Mouse (Mus musculus): ENCODE data around the gene Nup107.

Nup107 gene

DNA sequence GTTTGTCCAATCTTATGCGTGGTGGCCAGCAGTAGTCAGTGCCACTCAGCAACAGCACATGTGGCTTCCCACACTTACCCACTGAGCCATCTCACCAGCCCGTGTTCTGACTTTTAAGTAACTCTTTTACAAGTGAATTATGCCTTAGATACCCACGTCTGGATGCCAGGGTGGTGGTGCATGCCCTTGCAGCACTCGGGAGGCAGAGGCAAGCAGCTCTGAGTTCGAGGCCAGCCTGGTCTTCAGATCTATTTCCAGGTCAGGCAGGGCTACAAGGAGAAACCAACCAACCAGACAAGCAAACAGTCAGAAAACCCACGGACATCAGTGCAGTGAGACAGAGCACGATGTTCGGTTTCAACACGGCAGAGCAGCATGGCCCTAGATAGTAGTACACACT, 9.4 kb upstream of the Nup107 start:
- no peak for DNase-seq

DNA sequence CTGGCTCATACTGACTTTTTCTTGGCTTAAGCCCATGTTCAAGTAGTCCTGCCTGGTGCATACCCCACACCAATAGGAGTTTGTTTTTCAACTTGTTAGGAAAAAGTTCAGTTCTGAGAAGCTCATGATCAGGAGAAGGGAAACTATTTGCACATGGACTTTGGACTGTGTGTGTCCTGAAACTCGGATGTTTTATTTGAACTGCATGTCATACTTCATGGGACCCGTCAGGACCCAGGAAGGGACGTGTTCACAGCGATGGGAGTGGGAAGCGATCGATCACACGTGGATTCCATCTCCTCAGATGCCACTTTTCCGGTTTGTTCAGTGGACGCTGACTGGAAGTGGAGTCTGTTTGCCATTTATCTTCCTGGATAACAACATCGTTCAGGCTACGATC, 7.3 kb upstream of the Nup107 start:
- no peak for DNase-seq

DNA sequence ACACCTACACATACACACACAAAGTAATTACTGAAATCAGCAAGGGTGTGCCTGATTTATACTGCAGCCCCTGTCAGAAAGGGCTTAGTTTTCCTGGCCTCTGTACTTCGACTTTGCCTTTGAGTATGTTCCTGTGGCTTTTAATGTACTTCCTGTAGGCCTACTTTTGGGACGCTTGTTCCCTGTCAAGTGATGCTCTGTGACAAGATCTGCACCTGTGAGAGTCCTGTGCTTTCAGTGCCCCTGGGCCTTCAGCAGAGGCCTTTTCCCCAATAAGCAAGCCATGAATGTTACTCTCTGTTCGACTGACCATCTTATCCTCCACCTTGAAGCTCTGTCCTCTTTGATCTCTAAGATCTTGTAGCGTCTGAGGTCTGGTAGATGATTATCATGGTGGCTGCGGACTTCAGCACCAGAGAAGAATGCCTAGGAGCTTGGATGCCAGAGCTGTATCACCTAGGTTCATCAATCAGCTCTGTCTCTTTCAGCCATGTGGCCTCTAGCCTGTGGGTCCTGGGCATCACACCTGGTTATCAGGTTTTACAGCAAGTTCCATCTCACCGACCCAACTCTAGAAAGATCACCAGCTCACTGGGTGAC, 6.0 kb upstream of the Nup107 start:
- DNase-seq: no peak

DNA sequence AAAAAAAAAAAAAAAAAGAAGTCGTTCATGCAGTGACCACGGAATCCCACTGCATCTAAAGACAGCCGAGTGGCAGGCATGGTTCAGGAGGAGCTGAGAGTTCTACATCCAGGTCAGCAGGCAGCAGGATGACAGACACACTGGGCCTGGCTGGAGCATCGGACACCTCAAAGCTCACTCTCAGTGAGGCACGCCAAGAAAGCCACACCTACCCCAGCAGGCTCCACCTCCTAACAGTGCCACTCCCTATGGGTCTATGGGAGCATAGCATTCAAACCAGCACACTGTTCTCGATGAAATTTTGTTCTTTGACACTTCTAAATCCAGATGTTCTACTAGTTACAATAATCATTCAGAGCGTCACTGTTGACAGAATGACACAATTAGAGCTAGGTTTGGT, 5.2 kb upstream of the Nup107 start:
- DNase-seq: no peak

DNA sequence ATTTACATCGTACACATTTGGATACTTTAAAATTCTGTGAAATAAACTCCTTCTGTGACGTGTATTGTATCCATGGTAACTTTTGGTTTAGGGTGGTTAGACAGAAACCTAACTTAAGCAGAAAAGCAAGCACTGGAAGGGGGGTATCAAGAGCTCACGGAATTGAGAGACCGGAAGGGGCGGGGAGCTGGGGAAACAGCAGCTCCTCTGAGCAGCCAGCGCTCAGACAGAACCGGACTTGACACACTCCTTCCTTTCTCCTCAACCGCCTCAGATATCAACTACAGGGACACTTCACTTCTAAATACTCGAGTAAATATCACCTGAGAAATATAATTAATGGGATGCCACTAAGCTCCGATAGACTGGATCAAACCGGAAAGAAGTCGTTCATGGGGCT, 4.6 kb upstream of the Nup107 start:
- no peak for DNase-seq

DNA sequence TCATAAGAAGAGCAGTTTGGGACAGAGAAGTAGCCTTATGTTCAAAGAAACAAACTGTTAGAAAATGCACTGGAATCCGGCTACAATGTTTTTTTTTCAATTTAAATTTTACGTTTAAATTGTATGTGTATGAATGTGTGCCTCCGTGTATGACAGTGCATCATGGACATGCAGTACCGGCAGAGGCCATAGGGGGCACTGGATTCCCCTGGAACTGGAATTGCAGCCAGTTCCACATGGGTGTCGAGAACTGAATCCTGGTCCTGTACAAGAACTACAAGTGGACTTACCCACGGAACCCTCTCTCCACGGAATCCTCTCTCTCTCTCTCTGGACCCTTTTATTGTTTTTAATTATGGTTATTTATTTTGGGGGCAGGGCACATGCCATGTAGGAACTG, 3.7 kb upstream of the Nup107 start:
- DNase-seq: no peak

DNA sequence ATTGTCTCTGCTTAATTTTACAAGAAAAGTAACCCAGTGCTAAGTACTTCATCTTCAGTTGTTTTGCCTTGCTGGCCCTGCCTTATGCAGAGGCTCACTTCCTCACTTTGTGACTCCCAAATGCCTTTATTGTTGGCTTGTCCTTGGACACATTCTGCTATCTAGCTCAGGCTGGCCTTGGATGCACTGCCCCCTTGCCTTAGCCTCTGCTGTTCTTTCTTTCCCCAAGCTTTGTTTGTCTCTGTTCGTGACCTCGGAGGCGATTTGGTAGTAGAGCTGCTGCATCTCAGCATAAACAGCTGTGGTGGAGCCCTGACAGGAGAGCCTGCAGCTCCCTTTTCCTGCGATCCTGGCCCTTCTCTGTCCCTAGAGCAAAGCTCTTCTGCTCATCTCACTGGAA, 2.7 kb upstream of the Nup107 start:
- DNase-seq: no peak

DNA sequence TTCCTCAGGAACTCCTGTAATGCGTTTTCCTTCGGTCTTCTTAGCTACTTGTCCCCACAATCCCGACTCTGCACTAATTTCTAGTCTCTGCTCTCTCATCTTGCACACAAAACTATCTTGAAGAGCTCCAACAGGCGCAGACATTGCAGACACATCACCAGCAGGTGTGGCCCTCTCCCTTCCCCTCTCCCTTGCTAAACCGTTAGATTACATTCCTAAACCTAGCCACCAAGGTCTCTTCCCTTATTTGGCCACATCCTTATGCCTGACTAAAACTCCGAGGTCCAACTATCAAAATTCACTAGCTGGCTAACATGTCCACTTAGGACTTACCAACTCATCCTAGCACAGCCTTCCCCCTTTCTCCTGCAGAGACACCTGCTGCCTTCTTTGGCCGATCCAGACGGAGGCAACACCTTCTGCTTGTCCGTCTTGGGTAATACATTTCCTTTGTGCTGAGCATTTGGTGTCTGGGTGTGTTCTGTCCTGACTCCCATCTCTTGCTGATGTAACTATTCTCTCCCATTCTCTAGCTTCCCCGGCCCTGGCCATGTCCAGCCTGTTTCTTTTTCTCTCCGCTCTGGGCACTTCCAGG, 1.0 kb upstream of the Nup107 start:
- DNase-seq: no peak

DNA sequence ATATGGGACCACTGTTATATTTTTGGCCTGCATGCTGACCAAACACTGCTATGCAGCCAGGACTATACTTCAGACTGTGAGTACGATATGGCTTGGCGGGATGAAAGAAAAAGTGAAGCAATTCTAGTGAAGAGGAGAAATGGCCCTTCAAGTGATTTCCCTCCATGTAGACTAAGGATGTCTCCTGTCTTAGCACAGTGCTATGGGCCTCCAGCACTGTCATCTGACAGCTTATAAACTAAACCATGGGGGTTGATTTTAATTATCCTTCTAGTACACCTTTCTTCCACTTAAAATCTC, 1.4 kb downstream of the Nup107 start:
- DNase-seq: no peak

DNA sequence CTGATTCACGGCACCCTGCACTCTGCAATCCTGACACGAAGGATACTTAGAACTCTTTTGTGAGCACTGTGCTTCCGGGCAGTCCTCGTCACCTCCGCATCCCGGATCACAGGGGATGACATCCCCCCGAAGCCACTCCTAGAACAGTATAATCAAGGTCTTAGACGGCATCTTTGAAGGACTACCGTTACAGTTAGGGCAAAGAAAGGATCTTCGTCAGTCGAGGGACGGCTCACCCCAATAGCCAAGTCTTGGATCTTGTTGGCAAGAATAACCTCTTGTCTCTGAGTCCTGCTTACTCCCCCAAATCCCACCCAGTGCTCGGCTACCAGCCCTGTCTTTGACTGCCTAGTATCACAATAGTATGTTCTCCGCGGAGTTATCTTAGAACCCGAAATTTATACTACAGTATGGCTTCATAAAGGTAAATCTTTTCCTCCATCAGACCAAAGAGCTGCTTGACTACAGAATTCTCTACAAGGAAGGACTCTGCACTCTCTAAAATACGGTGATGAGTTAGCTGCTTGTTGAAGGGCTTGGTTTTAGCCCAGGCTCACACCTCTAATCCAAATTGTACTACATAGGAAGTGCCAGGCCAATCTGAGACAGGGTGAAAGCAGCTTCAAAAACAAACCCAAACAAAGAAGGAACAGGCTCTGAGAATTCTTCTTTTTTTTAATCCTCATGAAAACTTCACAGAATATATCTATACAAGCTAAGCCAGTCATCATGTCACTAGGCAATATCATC, 1.9 kb downstream of the Nup107 start:
- no peak for DNase-seq

DNA sequence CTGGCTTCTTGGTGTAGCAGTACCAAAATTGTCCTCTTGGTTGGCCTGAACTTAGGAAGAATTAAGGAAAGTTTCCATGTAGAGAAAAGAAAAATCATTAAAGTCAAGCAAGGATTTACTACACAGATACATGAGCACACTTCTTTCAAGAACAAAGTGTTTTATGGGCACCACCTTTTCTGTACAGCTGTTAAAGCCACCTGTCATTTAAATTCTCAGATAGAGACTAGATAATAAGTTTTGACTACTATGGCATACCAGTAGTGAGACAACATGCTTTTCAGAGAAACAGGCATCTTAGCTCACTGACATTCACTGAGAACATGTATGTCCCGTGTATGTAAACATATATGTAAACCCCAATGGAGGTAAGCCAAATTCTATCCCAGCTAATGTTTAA, 2.5 kb downstream of the Nup107 start:
- DNase-seq: no peak

DNA sequence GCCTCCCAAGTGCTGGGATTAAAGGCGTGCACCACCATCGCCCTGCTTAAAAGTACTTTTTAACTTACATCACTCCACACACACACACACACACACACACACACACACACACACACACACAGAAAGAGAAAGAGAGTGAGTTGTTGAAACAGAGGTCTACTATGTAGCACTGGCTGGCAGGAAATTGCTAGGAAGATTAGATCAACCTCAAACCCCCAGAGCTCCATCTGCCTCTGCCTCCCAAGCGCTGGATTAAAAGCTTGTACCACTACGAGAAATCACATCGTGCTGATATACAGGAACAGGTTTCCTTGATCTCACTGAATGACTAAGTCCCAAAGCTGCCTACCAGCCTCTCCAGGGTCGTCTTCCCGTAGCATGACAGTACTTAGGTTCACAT, 7.9 kb downstream of the Nup107 start:
- no peak for DNase-seq

DNA sequence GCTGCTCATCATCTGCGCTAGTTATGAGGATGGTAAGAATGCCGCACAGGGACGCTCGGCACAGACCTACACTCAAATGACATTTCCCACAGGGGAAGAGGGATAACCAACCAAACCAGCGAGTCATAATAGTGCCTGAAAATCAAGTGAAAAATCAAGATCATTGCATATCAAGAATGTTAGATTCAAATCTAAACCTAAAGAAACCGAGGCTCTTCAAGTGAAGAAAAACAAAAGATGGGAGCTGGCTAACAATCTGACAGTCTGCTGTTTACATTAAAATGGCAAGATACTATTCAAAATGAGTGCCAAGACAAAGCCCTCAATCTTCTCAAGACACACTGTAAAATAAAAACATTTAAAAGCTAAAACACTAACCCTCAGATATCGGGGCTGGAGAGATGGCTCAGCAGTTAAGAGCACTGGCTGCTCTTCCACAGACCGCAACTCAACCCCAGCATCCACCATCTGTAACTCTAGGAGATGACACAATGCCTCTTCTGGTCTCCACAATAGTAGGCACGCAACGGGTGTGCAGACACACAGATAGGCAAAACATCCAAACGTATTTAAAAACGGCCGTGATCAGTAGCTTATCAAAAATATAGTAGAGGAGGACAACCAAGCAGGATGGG, 8.6 kb downstream of the Nup107 start:
- no peak for DNase-seq

DNA sequence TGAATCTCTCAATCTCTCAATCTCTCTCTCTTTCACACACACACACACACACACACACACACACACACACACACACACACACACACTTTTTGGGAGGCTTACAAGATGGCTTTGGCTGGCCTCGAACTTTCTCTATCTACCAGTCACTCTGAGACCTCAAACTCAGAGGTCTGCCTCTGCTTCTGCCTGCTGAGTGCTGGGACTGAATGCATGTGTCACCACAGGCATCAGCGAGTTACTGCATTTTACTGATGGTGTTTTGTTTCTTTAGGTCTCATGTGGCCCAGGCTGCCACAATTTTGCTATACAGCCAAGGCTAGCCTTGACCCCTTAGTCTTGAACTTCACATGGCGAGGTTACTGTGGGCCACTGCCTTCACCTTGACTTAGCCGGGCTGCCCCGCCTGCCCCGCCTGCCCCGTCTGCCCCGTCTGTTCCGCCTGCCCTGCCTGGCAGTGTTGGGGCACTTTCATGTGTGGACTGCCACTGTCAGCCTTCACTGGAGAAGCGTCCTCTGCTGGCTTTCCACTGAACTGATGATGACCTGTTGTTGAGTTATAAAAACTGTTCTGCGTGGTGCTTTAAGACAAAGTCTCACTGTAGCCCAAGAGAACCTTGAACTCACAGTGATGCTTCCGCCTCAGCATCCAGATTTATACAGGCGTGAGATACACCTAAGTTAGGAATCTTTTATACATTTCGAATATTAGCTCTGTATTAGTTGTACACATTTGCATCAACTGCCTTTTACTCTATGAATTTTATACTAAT, 9.8 kb downstream of the Nup107 start:
- DNase-seq: no peak

DNA sequence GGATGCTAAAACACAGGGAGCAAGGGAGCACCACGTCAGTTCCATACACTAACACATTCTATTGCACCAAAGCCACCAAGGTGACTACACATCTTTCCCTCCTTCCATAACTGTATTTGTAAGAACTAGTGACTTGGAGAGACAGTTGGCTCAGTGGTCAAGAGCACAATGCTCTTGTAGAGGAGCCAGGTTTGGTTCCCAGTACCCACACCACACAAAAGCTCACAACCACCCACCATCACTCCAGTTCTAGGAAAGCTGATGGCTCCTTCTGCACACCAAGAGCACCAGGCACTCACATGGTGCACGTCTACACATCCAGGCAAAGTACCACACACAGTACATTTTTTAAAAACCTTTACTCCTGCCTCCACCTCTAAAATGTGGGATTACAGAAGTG, 10.4 kb downstream of the Nup107 start:
- no peak for DNase-seq

DNA sequence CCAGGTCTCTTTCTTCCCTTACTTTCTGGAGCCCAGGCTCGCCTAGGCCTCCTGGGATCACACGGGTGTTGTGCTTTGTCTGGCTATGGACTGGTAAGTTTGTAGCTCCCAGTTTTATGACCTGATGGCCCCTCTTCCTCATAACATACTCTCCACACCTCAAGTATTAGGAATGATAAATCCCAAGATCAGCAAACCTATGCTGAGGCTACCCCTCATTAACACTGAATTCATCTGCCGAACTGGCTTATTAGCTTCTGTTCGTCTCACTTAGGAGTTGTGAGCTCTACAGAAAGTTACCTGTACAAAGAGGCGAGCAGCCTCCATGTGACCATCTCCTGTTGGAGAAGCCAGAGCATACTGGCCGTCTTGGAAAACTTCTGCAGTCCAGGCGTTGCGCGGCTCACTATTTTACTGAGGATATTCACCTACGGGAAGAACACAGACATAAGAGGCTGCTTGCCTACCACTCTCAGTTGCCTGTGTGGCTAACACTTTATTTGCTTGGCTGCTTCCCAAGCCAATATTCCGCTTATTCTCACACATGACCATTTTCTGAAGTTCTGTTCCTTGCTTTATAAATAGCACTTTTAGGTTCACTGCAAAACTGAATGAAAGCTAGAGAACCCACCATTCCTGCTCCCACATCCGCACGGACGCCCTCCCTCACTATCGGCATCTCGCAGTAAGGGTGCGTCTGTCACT, 11.3 kb downstream of the Nup107 start:
- DNase-seq: no peak

DNA sequence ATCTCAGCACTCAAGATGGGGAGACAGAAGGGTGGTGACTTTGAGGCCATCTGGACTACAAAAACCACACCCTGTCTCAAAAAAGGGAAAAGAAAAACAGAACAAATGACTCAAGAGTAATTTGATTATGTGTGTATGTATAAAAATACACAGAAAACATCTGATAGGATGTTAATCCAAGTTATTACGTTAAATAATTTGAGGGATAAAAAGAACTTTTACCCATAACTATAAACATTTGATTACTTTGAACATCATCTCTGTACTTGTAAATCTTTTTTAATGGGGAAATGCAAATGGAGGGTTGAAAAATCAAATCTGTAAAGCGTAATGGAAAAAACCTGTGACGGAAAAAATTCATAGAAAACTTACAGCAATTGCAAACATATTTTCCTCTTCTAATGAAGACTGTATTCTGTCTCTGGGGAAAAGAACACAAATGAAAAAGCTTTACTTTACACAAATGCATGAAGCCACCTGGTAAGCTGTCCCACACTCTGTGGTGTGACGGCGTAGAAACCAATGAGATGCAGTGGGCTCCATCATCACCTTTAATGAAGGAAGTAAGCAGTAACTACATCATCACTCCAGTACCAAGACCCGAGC, 12.1 kb downstream of the Nup107 start:
- DNase-seq: no peak

DNA sequence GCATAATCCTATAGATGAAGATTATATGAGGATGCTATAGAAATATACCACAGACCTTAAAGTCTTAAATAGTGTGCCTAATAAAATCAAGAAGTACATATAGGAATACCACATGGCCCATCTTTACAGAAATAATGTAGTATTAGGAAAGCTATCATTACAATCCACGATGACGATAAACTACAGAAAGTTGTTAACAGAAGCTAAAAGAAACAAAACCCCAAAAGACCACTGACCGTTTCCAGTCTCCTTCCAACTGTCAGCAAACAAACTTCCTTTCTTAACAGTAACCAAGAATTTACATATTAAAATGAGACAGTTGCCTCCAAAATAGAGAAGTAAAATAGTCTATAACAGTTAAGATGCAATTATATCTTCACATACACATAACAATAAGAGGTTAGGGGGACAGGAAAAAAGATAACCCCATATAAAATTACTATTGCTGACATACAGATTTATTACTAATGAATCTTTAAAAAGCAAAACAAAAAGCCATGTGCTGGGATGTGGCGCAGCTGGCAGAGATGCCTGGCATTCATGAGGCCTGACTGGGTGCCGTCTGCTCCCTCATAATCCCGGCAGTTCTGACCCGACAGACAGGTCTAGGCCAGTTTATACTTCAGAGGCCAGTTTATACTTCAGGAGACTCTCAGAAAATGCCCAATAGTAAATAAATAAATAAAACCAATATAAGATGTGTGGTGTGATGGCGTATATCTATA, 12.8 kb downstream of the Nup107 start:
- DNase-seq: no peak

DNA sequence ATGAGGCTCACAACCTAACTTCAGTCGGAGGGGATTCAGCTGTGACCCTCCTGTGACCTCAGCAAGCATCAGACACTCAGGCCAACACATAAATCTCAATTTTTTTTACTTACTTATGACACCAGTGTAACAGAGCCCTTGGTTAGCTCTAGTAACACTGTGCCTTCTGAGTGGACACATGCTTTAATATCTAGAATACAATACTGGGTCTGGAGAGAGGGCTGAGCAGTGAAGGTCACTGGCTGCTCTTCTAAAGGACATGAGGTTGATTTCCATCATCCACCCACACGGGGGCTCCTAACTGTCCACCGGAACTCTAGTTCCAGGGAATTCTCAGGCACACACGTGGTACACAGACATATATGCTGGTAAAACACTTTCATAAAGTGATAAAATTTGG, 13.6 kb downstream of the Nup107 start:
- no peak for DNase-seq

DNA sequence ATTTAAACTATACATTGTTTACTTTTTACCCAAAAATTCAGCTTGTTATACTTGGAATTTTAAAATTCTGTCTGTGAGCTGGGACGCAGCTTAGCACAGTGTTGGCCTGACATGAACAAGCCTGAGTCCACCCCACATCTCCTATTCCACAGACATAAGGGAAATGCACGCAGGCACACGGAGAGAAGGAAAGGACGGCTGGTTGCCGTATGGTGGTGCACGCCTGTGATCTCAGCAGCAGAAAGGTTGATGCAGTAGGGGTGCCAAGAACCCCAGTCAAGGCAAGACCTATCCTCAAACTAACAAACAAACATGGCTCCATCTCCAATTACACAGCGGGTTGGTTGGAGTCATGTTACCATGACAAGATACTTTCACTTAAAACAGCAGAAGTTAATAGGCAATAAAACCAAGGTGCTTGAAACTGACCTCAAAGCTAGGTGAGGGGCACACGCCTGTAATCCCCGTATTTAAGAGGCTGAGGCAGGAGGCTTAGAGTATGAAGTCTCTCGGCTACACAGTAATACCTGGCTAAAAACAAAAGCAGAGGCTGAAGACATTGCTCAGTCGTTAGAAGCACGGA, 14.1 kb downstream of the Nup107 start:
- no peak for DNase-seq
